ENCODE assay signal across 19 mouse cellular contexts in the genomic region with DNA sequence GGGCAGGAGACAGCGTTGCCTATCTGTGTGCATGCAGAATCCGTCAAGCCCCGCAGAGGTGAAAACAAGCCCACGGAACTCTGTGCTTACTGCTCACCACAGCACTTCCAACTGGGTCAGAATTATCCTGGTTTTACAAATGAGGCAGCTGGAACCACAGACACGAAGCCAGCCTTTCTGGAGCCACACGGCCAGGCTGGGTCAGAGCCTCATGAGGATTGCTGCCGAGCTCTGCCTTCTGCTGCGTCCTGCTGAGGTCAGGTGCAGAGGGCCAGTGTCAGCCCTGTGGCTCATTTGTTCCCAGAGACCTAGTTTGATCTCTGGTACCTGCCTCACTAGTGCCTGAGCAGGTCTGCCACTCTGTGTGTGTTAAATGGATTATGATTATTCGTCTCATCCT.
DNase-seq lines count a peak whose midpoint lies in the region; ATAC-seq and TF ChIP-seq lines count a peak whose summit lies in the region.
"Had no signal": no experiment of that assay in that cellular context is flagged by ENCODE, and none has a peak within 500 bp of the region (broad histone marks: within the 10 kb centered on the region; RNA-seq: fewer than 3 reads in every experiment).

No protein-coding gene starts in this region.

- peak; percentile 81 for ATAC-seq in frontal cortex, adult (ENCODE audit: low TSS enrichment)
- no peak for ATAC-seq in midbrain, embryonic 12.5 days (ENCODE audit: low FRiP score, low read depth)
- ATAC-seq in midbrain, embryonic 15.5 days (replicated peaks): no peak
- no peak for ATAC-seq in midbrain, postnatal 0 days (ENCODE audit: low FRiP score)
- ATAC-seq in kidney, embryonic 14.5 days (ENCODE audit: low FRiP score, low TSS enrichment): no peak

- no peak overlapping the region for H3K4me3 ChIP-seq in midbrain, embryonic 12.5 days
- no peak overlapping the region for H3K4me3 ChIP-seq in midbrain, embryonic 15.5 days
- H3K4me3 ChIP-seq in midbrain, postnatal 0 days (ENCODE audit: low read depth, low read length): no peak overlapping the region
- no peak overlapping the region for H3K4me3 ChIP-seq in kidney, embryonic 14.5 days (ENCODE audit: low read length)
- H3K4me3 ChIP-seq: erythroblast, embryonic 14.5 days; kidney, embryonic 15.5 days had no signal

- no peaks in the 10 kb centered on the region for H3K36me3 ChIP-seq in midbrain, embryonic 12.5 days
- H3K36me3 ChIP-seq in midbrain, embryonic 15.5 days (replicated peaks): no peaks in the 10 kb centered on the region
- H3K36me3 ChIP-seq in midbrain, postnatal 0 days (ENCODE audit: insufficient read depth, low read length): no peaks in the 10 kb centered on the region
- no peaks in the 10 kb centered on the region for H3K36me3 ChIP-seq in kidney, embryonic 14.5 days (ENCODE audit: control insufficient read depth, insufficient read depth, low read length)
- H3K36me3 ChIP-seq: kidney, embryonic 15.5 days had no signal

- 0 out of 2 replicates have a peak overlapping the region, but pooled peaks have one; percentile 35 for H3K27ac ChIP-seq in midbrain, embryonic 12.5 days (replicated peaks)
- no peak overlapping the region for H3K27ac ChIP-seq in midbrain, embryonic 15.5 days
- H3K27ac ChIP-seq in midbrain, postnatal 0 days (ENCODE audit: low read depth, low read length): 0 out of 2 replicates have a peak overlapping the region, but pooled peaks have one; percentile 32
- no peak overlapping the region for H3K27ac ChIP-seq in kidney, embryonic 14.5 days (ENCODE audit: low read depth, low read length)
- H3K27ac ChIP-seq: kidney, embryonic 15.5 days; macrophage had no signal

- no peak overlapping the region for H3K9ac ChIP-seq in midbrain, embryonic 12.5 days (replicated peaks)
- no peak overlapping the region for H3K9ac ChIP-seq in midbrain, embryonic 15.5 days
- H3K9ac ChIP-seq in midbrain, postnatal 0 days (replicated peaks; ENCODE audit: low read length, poor library complexity, severe bottlenecking): no peak overlapping the region
- H3K9ac ChIP-seq in kidney, embryonic 14.5 days (ENCODE audit: low read depth, low read length): no peak overlapping the region
- H3K9ac ChIP-seq: kidney, embryonic 15.5 days had no signal

- peaks cover 16% of the 10 kb centered on the region for H3K4me1 ChIP-seq in midbrain, embryonic 12.5 days
- H3K4me1 ChIP-seq in midbrain, embryonic 15.5 days: peaks cover 38% of the 10 kb centered on the region
- peaks cover 9% of the 10 kb centered on the region; the same call in 1 of the 2 replicates for H3K4me1 ChIP-seq in midbrain, postnatal 0 days (ENCODE audit: insufficient read depth, low read length)
- H3K4me1 ChIP-seq in kidney, embryonic 14.5 days (ENCODE audit: control insufficient read depth, insufficient read depth, low read length): peaks cover 3% of the 10 kb centered on the region; the same call in 1 of the 2 replicates

- TF ChIP-seq CTCF in midbrain, postnatal 0 days (IDR thresholded peaks at IDR 0.05): no peak

- 68% methylated on average over 9 of the region's 9 CpGs for WGBS in midbrain, embryonic 12.5 days
- 63% methylated on average over 9 of the region's 9 CpGs for WGBS in midbrain, embryonic 15.5 days
- WGBS in midbrain, postnatal 0 days: 58% methylated on average over 9 of the region's 9 CpGs
- WGBS in kidney, embryonic 14.5 days: 72% methylated on average over 9 of the region's 9 CpGs

- no peak overlapping the region for H3K4me2 ChIP-seq in midbrain, embryonic 12.5 days (replicated peaks)
- no peak overlapping the region for H3K4me2 ChIP-seq in midbrain, embryonic 15.5 days
- no peak overlapping the region for H3K4me2 ChIP-seq in midbrain, postnatal 0 days (ENCODE audit: low read depth, low read length, poor library complexity, severe bottlenecking)
- H3K4me2 ChIP-seq in kidney, embryonic 14.5 days (replicated peaks; ENCODE audit: low read depth, low read length): no peak overlapping the region
- H3K4me2 ChIP-seq: heart, embryonic 11.5 days; kidney, embryonic 15.5 days had no signal

- no peak for DNase-seq in frontal cortex, postnatal 36 days (ENCODE audit: low spot score in 2 of 2)
- DNase-seq in cerebellum, adult 9-10 months: peak; percentile 58
- DNase-seq in midbrain, postnatal 0 days (ENCODE audit: low spot score): no peak
- DNase-seq in lung, postnatal 10 days: no peak
- DNase-seq: adrenal gland, postnatal 36 days; gastrocnemius, postnatal 36 days; heart, postnatal 14 days; layer of hippocampus, postnatal 36 days; lung, adult 2 months; spleen, adult 18-20 months; thymus, adult 18-20 months had no signal

- no peaks in the 10 kb centered on the region for H3K9me3 ChIP-seq in midbrain, embryonic 12.5 days
- no peaks in the 10 kb centered on the region for H3K9me3 ChIP-seq in midbrain, embryonic 15.5 days
- no peaks in the 10 kb centered on the region for H3K9me3 ChIP-seq in midbrain, postnatal 0 days (ENCODE audit: low read length)
- no peaks in the 10 kb centered on the region for H3K9me3 ChIP-seq in kidney, embryonic 14.5 days (ENCODE audit: control insufficient read depth, low read length)
- H3K9me3 ChIP-seq: kidney, embryonic 15.5 days had no signal

- no peaks in the 10 kb centered on the region for H3K27me3 ChIP-seq in midbrain, embryonic 12.5 days
- H3K27me3 ChIP-seq in midbrain, embryonic 15.5 days (replicated peaks): no peaks in the 10 kb centered on the region
- H3K27me3 ChIP-seq in midbrain, postnatal 0 days (ENCODE audit: insufficient read depth, low read length): no peaks in the 10 kb centered on the region
- H3K27me3 ChIP-seq in kidney, embryonic 14.5 days (ENCODE audit: control insufficient read depth, insufficient read depth, low read length): no peaks in the 10 kb centered on the region
- H3K27me3 ChIP-seq: kidney, embryonic 15.5 days had no signal

Comparison
In these comparisons a context has a peak if more than half of its experiments do, and no peak if none do; other contexts are left out.
1. H3K27ac ChIP-seq: peak in midbrain, embryonic 12.5 days (single experiment) and midbrain, postnatal 0 days (single experiment); none in midbrain, embryonic 15.5 days (single experiment) and kidney, embryonic 14.5 days (single experiment).